ENCODE assay signal across 11 mouse cellular contexts in genomic region chr5:121809667-121810224, GRCm38 (mm10). TPM values are rescaled to one million over a fixed set of nuclear protein-coding genes. Genes with fewer than 3 reads are reported as not detected.
DNase-seq lines count a peak whose midpoint lies in the region; ATAC-seq lines count a peak whose summit lies in the region.
"Had no signal": no experiment of that assay in that cellular context is flagged by ENCODE, and none has a peak within 500 bp of the region (broad histone marks: within the 10 kb centered on the region; RNA-seq: fewer than 3 reads in every experiment).

No protein-coding gene starts in this region.

- 63% methylated on average over 5 of the region's 5 CpGs for WGBS in kidney, embryonic 15.5 days
- 18% methylated on average over 5 of the region's 5 CpGs for WGBS in heart, embryonic 14.5 days
- 88% methylated on average over 5 of the region's 5 CpGs for WGBS in limb, embryonic 10.5 days

- no peak overlapping the region for H3K4me2 ChIP-seq in kidney, embryonic 15.5 days
- 0 out of 2 replicates have a peak overlapping the region, but pooled peaks have one; percentile 2 for H3K4me2 ChIP-seq in heart, embryonic 14.5 days (ENCODE audit: low read length)
- H3K4me2 ChIP-seq: lung, embryonic 15.5 days had no signal

- H3K36me3 ChIP-seq in kidney, embryonic 15.5 days, result peaks cover 89% of the 10 kb centered on the region
- H3K36me3 ChIP-seq in heart, embryonic 14.5 days (ENCODE audit: control insufficient read depth, insufficient read depth, low read length), result peaks cover 75% of the 10 kb centered on the region
- H3K36me3 ChIP-seq in limb, embryonic 10.5 days, result peaks cover 90% of the 10 kb centered on the region

- no peak overlapping the region for H3K4me3 ChIP-seq in kidney, embryonic 15.5 days (replicated peaks)
- no peak overlapping the region for H3K4me3 ChIP-seq in heart, embryonic 14.5 days (ENCODE audit: control insufficient read depth in 1 of 2, insufficient read depth in 1 of 2, low read depth in 1 of 2, low read length in 2 of 2)
- H3K4me3 ChIP-seq in limb, embryonic 10.5 days, result no peak overlapping the region
- H3K4me3 ChIP-seq: lung, embryonic 15.5 days had no signal

- ATAC-seq in kidney, embryonic 15.5 days (replicated peaks; ENCODE audit: low FRiP score), result no peak
- ATAC-seq in heart, embryonic 14.5 days (ENCODE audit: insufficient number of reproducible peaks, insufficient read depth, low FRiP score, low read depth), result no peak

- no peaks in the 10 kb centered on the region for H3K27me3 ChIP-seq in kidney, embryonic 15.5 days
- no peaks in the 10 kb centered on the region for H3K27me3 ChIP-seq in heart, embryonic 14.5 days (ENCODE audit: control insufficient read depth, insufficient read depth, low read length)
- H3K27me3 ChIP-seq in limb, embryonic 10.5 days (ENCODE audit: low read depth, poor library complexity, severe bottlenecking), result no peaks in the 10 kb centered on the region
- H3K27me3 ChIP-seq: lung, embryonic 15.5 days had no signal

- H3K4me1 ChIP-seq in kidney, embryonic 15.5 days, result peaks cover 11% of the 10 kb centered on the region; the same call in 1 of the 2 replicates
- peaks cover 15 to 30% of the 10 kb centered on the region in 2 experiments for H3K4me1 ChIP-seq in heart, embryonic 14.5 days (ENCODE audit: control insufficient read depth in 2 of 2, insufficient read depth in 2 of 2, low read length in 2 of 2)
- no peaks in the 10 kb centered on the region for H3K4me1 ChIP-seq in limb, embryonic 10.5 days

- H3K9me3 ChIP-seq in kidney, embryonic 15.5 days (replicated peaks), result no peaks in the 10 kb centered on the region
- no peaks in the 10 kb centered on the region for H3K9me3 ChIP-seq in heart, embryonic 14.5 days (ENCODE audit: control insufficient read depth, low read length)
- no peaks in the 10 kb centered on the region for H3K9me3 ChIP-seq in limb, embryonic 10.5 days (replicated peaks)
- H3K9me3 ChIP-seq: G1E; lung, embryonic 15.5 days had no signal

- H3K9ac ChIP-seq in kidney, embryonic 15.5 days, result no peak overlapping the region
- peak overlapping the region; percentile 21; the same call in 1 of the 2 replicates for H3K9ac ChIP-seq in heart, embryonic 14.5 days (ENCODE audit: low read length)
- H3K9ac ChIP-seq: lung, embryonic 15.5 days had no signal

- no peak overlapping the region for H3K27ac ChIP-seq in kidney, embryonic 15.5 days
- peak overlapping the region; percentile 56 to 63 for H3K27ac ChIP-seq in heart, embryonic 14.5 days (replicated peaks in 1 of 2; ENCODE audit: control insufficient read depth in 1 of 2, insufficient read depth in 1 of 2, low read depth in 2 of 2, low read length in 2 of 2)
- no peak overlapping the region for H3K27ac ChIP-seq in limb, embryonic 10.5 days
- H3K27ac ChIP-seq: lung, embryonic 15.5 days had no signal

- DNase-seq in adrenal gland, postnatal 10 days, result peak; percentile 63
- no peak for DNase-seq in adrenal gland, postnatal 4 days (ENCODE audit: low spot score in 2 of 2)
- peak; percentile 38 for DNase-seq in kidney, adult 18-20 months
- peak; percentile 58 for DNase-seq in 416B (ENCODE audit: low read depth)
- no peak for DNase-seq in c-Kit-positive CD71-positive TER-119-positive erythroid progenitor cells, embryonic 14.5 days (ENCODE audit: low spot score)
- DNase-seq in limb, embryonic 10.5 days (ENCODE audit: low spot score), result no peak
- DNase-seq: retina, postnatal 1 day had no signal

RNA-seq across cellular contexts. Expression of gene Sh2b3, which starts 27.7 kb away (rescaled TPM):
- 10 to 100 TPM; 37.0 to 41.7 TPM for total RNA-seq in adrenal gland, postnatal 10 days (2021)
- total RNA-seq in adrenal gland, postnatal 4 days (2021), result 10 to 100 TPM; 49.7 to 54.1 TPM
- polyA plus RNA-seq in kidney, embryonic 15.5 days (2015; fragmentation: Nextera tagmentation; extraction: Ambion mirVana), result 18.6 and 19.4 TPM in 2 replicates
- 16.5 and 18.1 TPM in 2 replicates for polyA plus RNA-seq in heart, embryonic 14.5 days (2014; fragmentation: Nextera tagmentation; extraction: Ambion mirVana)
- 10.9 and 11.2 TPM in 2 replicates for polyA plus RNA-seq in limb, embryonic 10.5 days (2016; fragmentation: Nextera tagmentation; extraction: Ambion mirVana)

RNA-seq across cellular contexts. Expression of gene Pheta1, which starts 39.0 kb away (rescaled TPM):
- total RNA-seq in adrenal gland, postnatal 10 days (2021), result 10 to 100 TPM; 10.1 to 10.6 TPM
- total RNA-seq in adrenal gland, postnatal 4 days (2021), result 10 to 100 TPM; 12.8 to 13.6 TPM
- polyA plus RNA-seq in kidney, embryonic 15.5 days (2015; fragmentation: Nextera tagmentation; extraction: Ambion mirVana), result 27.7 and 29.0 TPM in 2 replicates
- polyA plus RNA-seq in heart, embryonic 14.5 days (2014; fragmentation: Nextera tagmentation; extraction: Ambion mirVana), result 10.8 and 11.5 TPM in 2 replicates
- 60.2 and 67.0 TPM in 2 replicates for polyA plus RNA-seq in limb, embryonic 10.5 days (2016; fragmentation: Nextera tagmentation; extraction: Ambion mirVana)

Comparison
In these comparisons a context has a peak if more than half of its experiments do, and no peak if none do; other contexts are left out.
1. DNase-seq: peak in adrenal gland, postnatal 10 days (single experiment), kidney, adult 18-20 months (single experiment) and 416B (single experiment); none in adrenal gland, postnatal 4 days (0 of 2), c-Kit-positive CD71-positive TER-119-positive erythroid progenitor cells, embryonic 14.5 days (single experiment) and limb, embryonic 10.5 days (single experiment).
2. H3K27ac ChIP-seq: peak in heart, embryonic 14.5 days (2 of 2); none in kidney, embryonic 15.5 days (single experiment) and limb, embryonic 10.5 days (single experiment).